Mouse (Mus musculus): ENCODE measurements around the gene Tmem141. TPM values are rescaled to one million over a fixed set of nuclear protein-coding genes. Genes with fewer than 3 reads are reported as not detected.
A peak's percentile ranks its signal among the peaks of the same experiment; 100 is the strongest.

The Tmem141 gene
- polyA plus RNA-seq, 1 experiment from 2014 or later = 17.6 TPM

GRCm38 (mm10) chr2:25577951-25578795 is 43.6 kb downstream of the Tmem141 start:
- H3K9me3 ChIP-seq (ENCODE audit: control insufficient read depth, low read length) = no peaks in the 10 kb centered on the region
- ATAC-seq (ENCODE audit: low FRiP score) (no peak), DNase-seq (ENCODE audit: low spot score) (peak; percentile 65)
- H3K4me1 ChIP-seq (replicated peaks; ENCODE audit: control insufficient read depth, insufficient read depth, low read length) = peaks cover 24% of the 10 kb centered on the region
- no peaks in the 10 kb centered on the region for H3K36me3 ChIP-seq (ENCODE audit: control insufficient read depth, insufficient read depth, low read length)
- peaks cover 56% of the 10 kb centered on the region for H3K27me3 ChIP-seq (ENCODE audit: control insufficient read depth, insufficient read depth, low read length)
- 7% methylated on average over 75 of the region's 75 CpGs for WGBS
- H3K27ac ChIP-seq (ENCODE audit: low read depth, low read length) = no peak overlapping the region
- H3K9ac ChIP-seq (ENCODE audit: low read depth, low read length) = peak overlapping the region; percentile 31; the same call in 1 of the 2 replicates
- peak overlapping the region; percentile 30 for H3K4me3 ChIP-seq (ENCODE audit: low read depth, low read length)
- H3K4me2 ChIP-seq (replicated peaks; ENCODE audit: low read depth, low read length) = peak overlapping the region; percentile 40

- H3K27ac ChIP-seq (ENCODE audit: low read depth, low read length) = no peak overlapping the region
- ATAC-seq (ENCODE audit: low FRiP score) (no peak), DNase-seq (ENCODE audit: low spot score) (peak; percentile 44)
- H3K9me3 ChIP-seq (ENCODE audit: control insufficient read depth, low read length) = no peaks in the 10 kb centered on the region
- WGBS = 13% methylated on average over 92 of the region's 92 CpGs
- H3K4me3 ChIP-seq (ENCODE audit: low read depth, low read length) = peak overlapping the region; percentile 30
- H3K4me1 ChIP-seq (replicated peaks; ENCODE audit: control insufficient read depth, insufficient read depth, low read length) = peaks cover 24% of the 10 kb centered on the region
- H3K9ac ChIP-seq (ENCODE audit: low read depth, low read length) = peak overlapping the region; percentile 31; the same call in 1 of the 2 replicates
- H3K36me3 ChIP-seq (ENCODE audit: control insufficient read depth, insufficient read depth, low read length) = no peaks in the 10 kb centered on the region
- peak overlapping the region; percentile 40; the same call in 1 of the 2 replicates for H3K4me2 ChIP-seq (replicated peaks; ENCODE audit: low read depth, low read length)
- peaks cover 56% of the 10 kb centered on the region for H3K27me3 ChIP-seq (ENCODE audit: control insufficient read depth, insufficient read depth, low read length)
These were observed 44.6 kb downstream of the Tmem141 start for GRCm38 (mm10) chr2:25576965-25577891.

- H3K4me1 ChIP-seq (replicated peaks; ENCODE audit: control insufficient read depth, insufficient read depth, low read length) = peaks cover 22% of the 10 kb centered on the region
- no peak overlapping the region for H3K27ac ChIP-seq (ENCODE audit: low read depth, low read length)
- H3K4me2 ChIP-seq (replicated peaks; ENCODE audit: low read depth, low read length) = peak overlapping the region; percentile 92; the same call in 1 of the 2 replicates
- H3K9me3 ChIP-seq (ENCODE audit: control insufficient read depth, low read length) = no peaks in the 10 kb centered on the region
- no peaks in the 10 kb centered on the region for H3K36me3 ChIP-seq (ENCODE audit: control insufficient read depth, insufficient read depth, low read length)
- no peak overlapping the region for H3K4me3 ChIP-seq (ENCODE audit: low read depth, low read length)
- peaks cover 55% of the 10 kb centered on the region for H3K27me3 ChIP-seq (ENCODE audit: control insufficient read depth, insufficient read depth, low read length)
- H3K9ac ChIP-seq (ENCODE audit: low read depth, low read length) = peak overlapping the region; percentile 63; the same call in 1 of the 2 replicates
- 70% methylated on average over 16 of the region's 16 CpGs for WGBS
- DNase-seq (ENCODE audit: low spot score) (no peak), ATAC-seq (ENCODE audit: low FRiP score) (no peak)
These were observed 45.6 kb downstream of the Tmem141 start for GRCm38 (mm10) chr2:25576028-25576850.

- 17% methylated on average over 21 of the region's 21 CpGs for WGBS
- peak overlapping the region; percentile 63; the same call in 1 of the 2 replicates for H3K9ac ChIP-seq (ENCODE audit: low read depth, low read length)
- H3K9me3 ChIP-seq (ENCODE audit: control insufficient read depth, low read length) = no peaks in the 10 kb centered on the region
- H3K4me3 ChIP-seq (ENCODE audit: low read depth, low read length) = peak overlapping the region; percentile 60
- ATAC-seq (ENCODE audit: low FRiP score) = peak; percentile 5; the same call in 1 of the 2 replicates
- H3K4me2 ChIP-seq (replicated peaks; ENCODE audit: low read depth, low read length) = peak overlapping the region; percentile 92
- H3K27me3 ChIP-seq (ENCODE audit: control insufficient read depth, insufficient read depth, low read length) = peaks cover 49% of the 10 kb centered on the region
- H3K36me3 ChIP-seq (ENCODE audit: control insufficient read depth, insufficient read depth, low read length) = no peaks in the 10 kb centered on the region
- DNase-seq (ENCODE audit: low spot score) = peak; percentile 48
- H3K27ac ChIP-seq (ENCODE audit: low read depth, low read length) = peak overlapping the region; percentile 67
- peaks cover 21% of the 10 kb centered on the region for H3K4me1 ChIP-seq (replicated peaks; ENCODE audit: control insufficient read depth, insufficient read depth, low read length)
These were observed 46.3 kb downstream of the Tmem141 start for GRCm38 (mm10) chr2:25575432-25576027.

GRCm38 (mm10) chr2:25574579-25575431 is 47.0 kb downstream of the Tmem141 start, which contains the start of the genes Mamdc4 and Phpt1:
Gene Mamdc4, minus strand, starts transcription at chr2:25574845.
Gene Phpt1, minus strand, starts transcription at chr2:25575224.
- Histone ChIP-seq H3K9ac (ENCODE audit: low read depth, low read length) (peak within 1 kb of the TSS; percentile 63; the same call in 1 of the 2 replicates), H3K9me3 (ENCODE audit: control insufficient read depth, low read length) (no peaks in the 10 kb centered on the region), H3K36me3 (ENCODE audit: control insufficient read depth, insufficient read depth, low read length) (no peaks in the 10 kb centered on the region), H3K27ac (ENCODE audit: low read depth, low read length) (peak within 1 kb of the TSS; percentile 76), H3K4me2 (replicated peaks; ENCODE audit: low read depth, low read length) (peak within 1 kb of the TSS; percentile 92), H3K27me3 (ENCODE audit: control insufficient read depth, insufficient read depth, low read length) (peaks cover 42% of the 10 kb centered on the region), H3K4me3 (ENCODE audit: low read depth, low read length) (peak within 1 kb of the TSS; percentile 60), H3K4me1 (replicated peaks; ENCODE audit: control insufficient read depth, insufficient read depth, low read length) (peaks cover 21% of the 10 kb centered on the region)
- WGBS = under 1% methylated on average over 42 of the region's 45 CpGs
- ATAC-seq (ENCODE audit: low FRiP score) (peak; percentile 98), DNase-seq (ENCODE audit: low spot score) (peak; percentile 97)

GRCm38 (mm10) chr2:25574136-25574535 is 47.7 kb downstream of the Tmem141 start:
- H3K4me1 ChIP-seq (replicated peaks; ENCODE audit: control insufficient read depth, insufficient read depth, low read length) = peaks cover 21% of the 10 kb centered on the region
- WGBS = 21% methylated on average over 11 of the region's 11 CpGs
- DNase-seq (ENCODE audit: low spot score) (no peak), ATAC-seq (ENCODE audit: low FRiP score) (peak; percentile 13)
- peaks cover 36% of the 10 kb centered on the region for H3K27me3 ChIP-seq (ENCODE audit: control insufficient read depth, insufficient read depth, low read length)
- peak overlapping the region; percentile 92 for H3K4me2 ChIP-seq (replicated peaks; ENCODE audit: low read depth, low read length)
- H3K4me3 ChIP-seq (ENCODE audit: low read depth, low read length) = peak overlapping the region; percentile 60
- peak overlapping the region; percentile 63; the same call in 1 of the 2 replicates for H3K9ac ChIP-seq (ENCODE audit: low read depth, low read length)
- no peaks in the 10 kb centered on the region for H3K9me3 ChIP-seq (ENCODE audit: control insufficient read depth, low read length)
- no peaks in the 10 kb centered on the region for H3K36me3 ChIP-seq (ENCODE audit: control insufficient read depth, insufficient read depth, low read length)
- 0 out of 2 replicates have a peak overlapping the region, but pooled peaks have one; percentile 76 for H3K27ac ChIP-seq (ENCODE audit: low read depth, low read length)

- H3K9me3 ChIP-seq (ENCODE audit: control insufficient read depth, low read length) = no peaks in the 10 kb centered on the region
- no peaks in the 10 kb centered on the region for H3K36me3 ChIP-seq (ENCODE audit: control insufficient read depth, insufficient read depth, low read length)
- H3K27me3 ChIP-seq (ENCODE audit: control insufficient read depth, insufficient read depth, low read length) = peaks cover 25% of the 10 kb centered on the region
- H3K9ac ChIP-seq (ENCODE audit: low read depth, low read length) = no peak overlapping the region
- H3K4me3 ChIP-seq (ENCODE audit: low read depth, low read length) = no peak overlapping the region
- H3K27ac ChIP-seq (ENCODE audit: low read depth, low read length) = no peak overlapping the region
- 0 out of 2 replicates have a peak overlapping the region, but pooled peaks have one; percentile 11 for H3K4me2 ChIP-seq (replicated peaks; ENCODE audit: low read depth, low read length)
- ATAC-seq (ENCODE audit: low FRiP score) (no peak), DNase-seq (ENCODE audit: low spot score) (no peak)
- peaks cover 18% of the 10 kb centered on the region for H3K4me1 ChIP-seq (replicated peaks; ENCODE audit: control insufficient read depth, insufficient read depth, low read length)
- 95% methylated on average over 2 of the region's 2 CpGs for WGBS
These were observed 48.7 kb downstream of the Tmem141 start for GRCm38 (mm10) chr2:25573068-25573467.
